Mouse (Mus musculus): Measurements from ENCODE around the gene Nfix. TPM values are rescaled to one million over a fixed set of nuclear protein-coding genes. Genes with fewer than 3 reads are reported as not detected.

The Nfix gene
- total RNA-seq, 2 experiments from 2014 or later = 481 to 528 TPM

DNA sequence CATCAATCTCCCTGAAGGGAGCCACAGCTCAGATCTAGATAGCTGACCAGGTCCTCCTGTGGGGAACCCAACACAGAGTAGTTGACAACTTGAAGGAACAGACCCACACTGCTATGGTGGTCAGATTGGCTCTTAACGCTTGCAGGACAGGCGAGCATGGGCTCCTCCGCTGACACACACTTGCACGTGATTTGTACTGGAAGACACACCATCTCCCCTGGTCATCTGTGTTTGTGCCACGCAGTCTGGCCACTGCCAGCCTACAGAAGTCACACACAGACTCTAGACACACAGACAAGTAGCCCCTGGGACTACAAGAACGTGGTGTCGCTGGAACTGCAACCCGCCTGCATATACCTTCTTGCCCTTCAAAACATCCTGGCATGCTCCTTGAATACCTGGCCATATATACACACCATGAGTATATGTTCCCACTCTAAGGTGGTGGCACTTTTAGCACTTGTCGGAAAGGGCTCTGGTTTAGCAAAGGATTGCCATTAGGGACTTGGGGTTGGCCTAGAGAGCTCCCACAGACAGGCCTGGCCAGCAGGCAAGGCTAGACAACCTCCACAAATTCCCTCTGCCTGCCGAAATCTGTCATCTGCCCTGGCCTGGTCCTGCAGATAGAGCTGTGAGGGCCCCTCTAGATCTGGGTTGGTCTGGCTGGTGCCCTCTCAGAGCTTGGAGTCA is 1.6 kb downstream of the Nfix start:
- DNase-seq (ENCODE audit: low spot score) = no peak

DNA sequence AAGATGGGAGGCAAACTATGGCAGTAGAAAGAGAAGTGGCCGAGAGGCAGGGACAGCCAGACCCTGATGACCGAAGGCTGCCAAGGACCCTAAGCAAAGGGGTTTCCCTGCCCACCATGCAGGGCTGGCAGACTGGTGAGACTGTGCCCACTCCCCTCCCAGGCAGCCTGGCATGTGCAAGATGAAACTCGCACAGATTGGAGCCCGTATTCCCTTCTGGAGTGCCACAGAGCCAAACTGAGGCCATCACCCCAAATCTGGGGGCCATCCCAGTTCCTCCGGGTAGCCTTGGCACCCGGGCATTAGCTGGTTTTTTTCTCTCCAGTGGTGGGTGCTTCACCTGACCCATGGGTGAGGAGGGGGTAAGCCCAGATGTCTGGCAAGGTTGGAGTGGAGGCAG is 2.2 kb downstream of the Nfix start:
- no peak for DNase-seq (ENCODE audit: low spot score)

DNA sequence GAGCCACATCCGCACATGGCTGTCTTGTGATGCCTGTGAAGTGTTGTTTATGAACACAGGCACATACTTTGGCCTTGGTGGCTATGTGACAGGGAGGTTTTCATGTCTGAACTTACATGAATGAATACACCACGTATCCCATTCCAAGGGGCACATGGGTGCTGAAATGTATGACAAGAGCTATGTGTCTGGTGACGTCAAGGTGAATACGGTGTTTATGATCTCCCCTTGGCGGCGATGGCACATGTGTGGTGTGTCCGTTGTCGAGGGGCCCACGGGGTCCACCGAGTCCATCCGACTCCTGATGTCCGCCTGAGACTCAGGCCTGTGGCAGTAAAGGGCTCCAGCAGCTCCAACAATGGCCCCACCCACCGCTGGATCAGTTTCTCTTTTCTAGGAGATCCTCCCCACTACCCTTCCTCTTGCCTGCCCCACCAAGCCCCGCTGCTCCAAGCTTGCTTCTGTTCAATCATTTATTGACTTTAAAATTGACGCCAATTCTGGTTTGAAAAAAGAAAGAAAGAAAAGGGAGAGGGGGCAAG is 2.8 kb downstream of the Nfix start:
- DNase-seq (ENCODE audit: low spot score) = no peak

DNA sequence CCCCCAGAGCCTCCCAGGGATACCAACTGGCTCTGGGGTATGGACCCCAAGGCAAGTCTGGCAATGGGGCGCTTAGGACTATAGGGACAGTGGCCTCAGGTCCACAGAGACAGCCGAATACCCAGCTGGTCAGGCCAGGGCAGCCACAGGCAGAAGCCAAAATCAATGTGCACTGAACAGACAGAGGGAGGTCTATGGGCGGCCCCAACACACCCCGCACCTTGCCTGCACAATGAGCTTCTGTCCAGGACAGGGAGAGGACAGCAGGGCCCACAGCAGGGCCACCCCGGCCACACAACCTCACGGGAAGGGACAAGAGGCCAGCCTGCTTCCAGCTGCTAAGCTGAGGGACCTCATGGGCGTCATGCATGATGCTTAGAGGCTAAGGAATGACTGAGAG is 5.7 kb downstream of the Nfix start:
- peak; percentile 21 for DNase-seq (ENCODE audit: low spot score)

DNA sequence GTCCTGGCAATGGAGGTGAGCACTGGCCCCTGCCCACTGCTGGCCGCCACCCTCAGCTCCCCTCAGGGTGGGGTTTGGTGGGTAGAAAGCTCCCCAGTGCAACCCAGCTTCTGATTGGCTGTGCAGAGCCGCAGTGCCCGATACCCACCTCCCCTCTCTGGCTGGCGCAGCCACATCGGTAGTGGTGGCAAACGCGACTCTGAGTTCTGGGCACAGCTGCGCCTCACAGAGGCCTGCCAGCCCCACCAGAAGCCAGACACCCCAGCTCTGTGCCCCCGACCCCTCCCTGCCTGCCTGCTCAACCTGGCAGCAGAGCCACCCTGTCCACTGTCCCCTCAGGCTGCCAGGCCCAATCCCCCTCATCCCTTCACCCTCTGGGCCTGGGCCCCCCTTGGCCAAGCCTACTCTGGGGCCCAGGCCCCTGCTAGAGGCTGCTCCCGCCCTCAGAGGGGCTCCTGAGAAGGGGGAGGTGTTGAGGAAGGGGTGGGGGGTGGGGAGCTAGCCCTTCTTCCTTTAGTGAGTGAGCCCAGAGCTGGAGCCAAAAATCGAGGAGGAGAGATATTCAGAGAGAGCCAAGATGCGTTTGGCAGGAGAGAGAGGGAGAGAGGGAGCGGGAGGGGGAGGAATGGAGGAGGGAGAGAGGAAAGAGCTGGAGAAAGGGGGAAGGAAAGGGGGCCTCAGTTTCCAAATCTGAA is 6.2 kb downstream of the Nfix start:
- peak; percentile 80 for DNase-seq (ENCODE audit: low spot score)

DNA sequence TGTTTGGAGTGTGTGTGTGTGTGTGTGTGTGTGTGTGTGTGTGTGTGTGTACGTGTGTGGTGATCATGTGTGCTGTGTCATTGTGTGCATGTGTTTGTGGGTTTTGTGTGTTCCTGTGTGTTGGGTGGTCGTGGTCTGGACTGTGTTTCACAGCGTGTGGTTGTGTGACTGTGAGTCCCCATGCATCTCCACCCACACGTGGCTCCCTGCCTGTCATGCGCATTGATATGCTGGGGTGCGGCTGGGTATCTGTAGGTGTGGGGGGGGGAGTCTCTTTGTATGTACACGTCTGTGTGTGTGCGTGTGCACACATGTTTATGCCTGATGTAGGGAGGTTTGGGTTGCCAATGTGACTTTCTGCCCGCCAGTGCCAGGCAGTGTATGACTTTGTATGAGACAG is 7.0 kb downstream of the Nfix start:
- DNase-seq (ENCODE audit: low spot score) = no peak

DNA sequence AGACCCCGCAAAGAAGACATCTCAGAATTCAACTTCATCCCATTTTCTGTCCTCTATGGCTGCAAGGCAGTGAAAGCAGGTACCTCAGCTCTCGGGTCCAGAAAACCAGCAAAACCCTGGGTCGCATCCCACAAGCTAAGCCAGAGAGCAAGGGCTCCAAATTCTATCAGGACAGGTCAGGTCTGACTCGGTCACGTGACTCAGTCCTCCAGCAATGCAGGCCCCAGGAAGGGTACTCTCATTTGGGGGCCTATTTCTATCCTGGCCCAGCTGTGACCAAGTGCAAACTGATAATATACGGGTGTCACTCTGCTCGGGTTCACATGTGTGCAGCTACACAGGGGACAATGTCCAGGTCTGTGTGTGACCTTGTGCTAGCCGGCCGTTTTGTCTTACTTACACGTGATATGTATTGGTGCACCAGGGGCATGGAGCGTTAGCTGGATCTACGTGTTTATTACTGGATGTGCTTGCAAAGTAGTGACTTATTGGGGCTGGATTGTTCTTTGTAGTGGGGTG is 7.7 kb downstream of the Nfix start:
- DNase-seq (ENCODE audit: low spot score) = no peak

DNA sequence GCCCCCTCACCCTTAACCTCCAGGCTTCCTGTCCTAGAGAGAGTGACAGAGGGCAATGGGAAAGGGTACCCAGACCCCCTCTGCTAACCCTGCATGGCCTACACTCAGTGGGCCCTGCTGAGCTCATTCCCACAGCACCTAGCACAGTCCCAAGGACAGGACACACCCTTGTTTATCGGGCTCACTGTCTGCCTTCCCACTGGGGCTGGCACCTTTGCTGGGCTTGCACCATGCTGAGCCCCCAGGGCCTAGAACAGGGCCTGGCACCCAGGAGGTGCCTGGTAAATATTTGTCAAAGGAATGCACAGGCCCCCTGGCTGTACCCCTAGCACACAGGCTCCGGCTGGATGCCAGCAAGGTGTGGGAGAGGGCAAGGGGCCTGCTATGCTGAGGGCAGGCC is 9.6 kb downstream of the Nfix start:
- no peak for DNase-seq (ENCODE audit: low spot score)

DNA sequence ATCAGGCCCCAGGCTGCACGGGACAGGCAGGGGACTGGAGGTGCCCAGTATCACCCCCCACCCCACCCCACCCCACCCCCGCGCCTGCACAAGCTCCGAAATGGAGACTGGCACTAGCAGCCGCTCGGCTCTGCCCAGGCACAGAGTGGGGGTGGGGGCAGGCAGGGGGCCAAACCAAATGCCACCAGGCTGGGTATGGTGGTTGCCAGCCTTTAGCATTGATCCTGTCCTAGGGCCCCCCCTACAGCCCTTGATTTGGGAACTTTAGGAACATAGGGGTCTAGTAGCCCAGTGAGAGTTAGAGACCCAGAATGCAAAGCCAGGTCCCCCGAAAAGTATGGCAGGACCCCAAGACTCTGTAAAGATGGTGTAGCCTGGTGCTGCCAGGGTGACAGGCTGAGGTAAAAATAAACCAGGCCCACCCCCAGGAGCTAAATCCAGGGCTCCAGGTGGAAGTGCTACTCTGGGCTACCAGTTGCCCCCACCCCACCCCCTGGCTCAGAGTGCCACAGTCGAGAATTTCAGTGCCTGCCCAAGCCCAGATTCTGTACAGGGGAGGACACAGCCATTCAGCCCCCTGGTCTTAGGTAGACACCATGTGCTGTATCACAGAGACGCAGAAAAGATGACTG is 10.2 kb downstream of the Nfix start:
- DNase-seq (ENCODE audit: low spot score) = peak; percentile 79

DNA sequence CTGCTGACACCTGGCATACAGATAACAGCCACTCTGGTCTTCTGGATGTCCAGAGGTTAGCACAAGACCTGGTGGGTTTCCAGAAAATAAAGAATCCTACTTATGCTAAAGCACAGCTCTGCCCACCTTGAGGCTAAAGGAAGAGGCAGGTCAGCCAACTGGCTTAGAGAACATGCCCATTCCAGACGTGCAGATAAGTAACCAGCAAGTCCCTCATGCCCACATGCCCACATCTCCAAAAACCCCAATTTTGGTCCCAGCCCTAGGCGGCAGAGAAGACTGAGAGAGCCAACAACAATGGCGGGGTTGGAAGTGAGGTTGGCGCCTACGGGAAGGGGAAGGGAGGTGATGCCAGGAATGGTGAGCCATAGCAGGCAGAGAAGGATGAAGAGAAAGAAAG is 10.8 kb downstream of the Nfix start:
- no peak for DNase-seq (ENCODE audit: low spot score)

DNA sequence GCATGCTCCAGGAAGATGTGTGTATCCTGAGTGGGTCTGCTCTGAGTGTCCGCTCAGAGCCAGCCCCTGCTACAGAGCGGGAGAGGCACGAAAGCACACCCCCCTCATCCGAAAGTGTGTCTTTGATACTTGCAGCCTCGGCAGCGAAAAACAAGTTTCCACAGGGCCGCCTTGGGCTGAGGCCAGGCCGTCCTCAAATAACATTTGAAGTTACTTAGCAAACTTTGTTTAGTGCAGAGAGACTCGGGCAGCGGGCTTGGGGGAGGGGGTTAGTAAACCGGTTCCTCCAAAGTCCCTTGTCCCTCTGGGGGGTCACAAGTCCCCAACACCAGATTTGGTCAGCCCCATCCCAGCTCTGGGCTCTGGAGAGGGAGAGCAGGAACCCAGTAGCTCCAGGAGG is 11.2 kb downstream of the Nfix start:
- DNase-seq (ENCODE audit: low spot score) = peak; percentile 83

DNA sequence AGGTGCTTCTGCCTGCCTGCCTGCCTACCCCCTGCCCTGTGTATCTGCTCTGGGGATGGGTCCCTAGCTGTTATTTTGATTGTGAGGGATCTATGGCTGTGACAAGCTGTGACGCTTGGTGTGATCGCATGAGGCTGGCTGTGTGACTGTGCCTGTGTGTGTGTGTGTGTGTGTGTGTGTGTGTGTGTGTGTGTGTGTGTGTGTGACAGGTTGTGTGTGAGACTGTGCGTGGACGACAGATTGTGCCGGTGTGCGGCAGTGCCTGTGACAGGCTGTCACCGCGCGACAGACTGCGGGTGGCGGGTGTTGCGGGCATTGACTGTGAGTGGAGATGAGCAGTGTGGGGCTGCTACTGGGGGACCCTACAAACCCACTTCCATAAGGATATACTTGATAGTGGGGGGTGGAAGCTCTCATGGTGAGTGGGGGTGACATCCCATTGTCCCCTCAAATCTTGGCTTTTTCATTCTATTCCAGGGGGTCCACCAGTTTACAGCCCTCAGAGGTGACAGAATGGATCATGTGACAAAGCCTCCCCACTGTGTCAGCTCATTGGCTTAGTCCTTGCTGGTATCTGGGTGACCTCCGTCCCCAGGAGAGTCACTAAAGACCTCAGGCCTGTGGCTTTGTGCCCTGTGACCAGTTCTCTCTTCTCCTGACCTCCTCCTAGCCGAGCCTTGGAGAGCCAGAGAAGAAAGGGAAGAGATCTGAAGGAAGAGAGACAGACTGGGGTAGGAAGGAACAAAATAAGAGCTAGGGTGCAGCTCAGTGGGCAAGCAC is 12.4 kb downstream of the Nfix start:
- DNase-seq (ENCODE audit: low spot score) = no peak

DNA sequence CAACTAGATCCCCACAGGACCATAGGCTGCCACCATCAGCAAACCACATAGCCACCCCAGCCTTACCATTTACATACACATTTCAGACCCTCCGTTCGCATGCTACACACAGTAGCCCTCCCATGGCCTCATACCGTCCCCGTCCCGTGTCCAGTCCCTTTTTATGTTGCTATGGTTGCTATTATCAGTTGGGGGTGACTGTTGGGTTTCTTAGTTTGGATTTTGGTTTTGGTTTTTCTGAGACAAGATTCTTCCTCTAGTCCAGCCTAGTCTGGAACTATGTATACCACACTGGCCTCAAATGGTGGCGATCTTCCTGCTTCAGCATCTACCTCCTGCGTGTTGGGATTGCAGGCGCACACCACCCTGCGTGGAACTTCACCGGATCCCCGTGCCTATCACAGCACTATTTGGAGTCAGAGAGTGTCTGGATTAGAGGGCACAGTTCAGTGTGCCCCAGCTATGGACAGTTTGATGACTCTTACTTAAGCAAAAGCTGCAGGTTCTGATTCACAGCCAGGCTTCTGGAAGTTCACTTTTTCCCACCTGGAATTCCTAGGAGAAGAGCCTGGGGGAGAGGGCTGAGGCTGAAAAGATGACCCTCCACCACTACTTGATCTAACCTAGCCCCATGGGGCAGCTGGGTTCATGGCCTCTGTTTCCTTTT is 13.2 kb downstream of the Nfix start:
- no peak for DNase-seq (ENCODE audit: low spot score)

DNA sequence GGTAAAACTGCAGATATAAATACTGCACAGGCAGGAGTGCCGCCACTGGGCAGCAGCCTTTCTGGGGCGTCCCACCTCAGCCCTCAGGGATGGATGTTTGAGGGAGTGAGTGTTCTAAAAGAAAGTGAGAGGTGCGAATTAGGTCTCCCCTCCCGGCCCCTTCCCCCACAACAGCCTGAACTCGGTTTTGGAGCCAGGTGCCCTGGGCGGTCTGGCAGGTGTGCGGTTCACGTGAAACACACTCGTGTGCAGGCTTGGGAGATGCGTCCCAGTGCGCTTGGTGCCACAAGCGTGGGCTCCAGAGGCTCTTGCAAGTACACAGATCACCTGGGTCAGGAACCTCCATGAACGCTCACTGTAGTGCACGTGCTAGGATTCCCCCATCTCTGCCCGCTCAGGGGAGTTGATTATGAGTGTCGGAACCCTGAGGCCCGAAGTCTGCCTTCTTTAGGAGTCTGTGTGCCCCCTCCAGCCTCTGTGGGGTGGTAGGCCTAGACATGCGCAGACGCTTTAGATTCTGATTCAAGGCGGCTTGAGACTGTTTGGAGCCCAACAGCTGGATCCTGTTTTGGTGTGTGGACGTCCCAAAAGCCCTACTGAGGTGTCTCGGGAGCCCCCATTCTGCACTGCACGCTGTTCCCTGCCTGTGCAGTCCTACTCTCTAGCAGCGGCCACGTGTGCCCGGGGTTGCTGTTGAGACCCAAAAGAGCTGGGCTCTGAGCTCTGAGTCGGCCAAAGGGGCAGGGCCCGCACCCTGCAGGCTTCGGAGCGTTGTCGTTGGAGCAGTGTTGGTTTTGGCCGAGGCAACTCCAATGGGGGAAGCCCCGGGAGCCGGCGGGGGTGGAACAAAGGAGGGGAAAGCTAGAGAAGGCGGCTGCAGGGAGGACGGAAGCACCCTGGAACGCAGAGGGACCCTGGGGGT is 14.1 kb downstream of the Nfix start:
- DNase-seq (ENCODE audit: low spot score) = no peak

DNA sequence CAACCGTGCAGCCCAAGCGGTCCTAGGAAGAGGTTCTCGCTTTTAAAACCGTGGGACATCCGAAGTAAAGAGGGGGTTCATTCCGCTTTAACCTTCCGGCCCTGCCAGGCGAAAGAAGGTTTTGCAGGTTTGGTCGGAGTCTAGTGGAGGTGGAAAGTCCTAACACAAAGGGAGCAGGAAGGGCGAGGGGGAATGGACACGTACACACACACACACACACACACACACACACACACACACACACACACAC is 14.7 kb downstream of the Nfix start:
- no peak for DNase-seq (ENCODE audit: low spot score)

DNA sequence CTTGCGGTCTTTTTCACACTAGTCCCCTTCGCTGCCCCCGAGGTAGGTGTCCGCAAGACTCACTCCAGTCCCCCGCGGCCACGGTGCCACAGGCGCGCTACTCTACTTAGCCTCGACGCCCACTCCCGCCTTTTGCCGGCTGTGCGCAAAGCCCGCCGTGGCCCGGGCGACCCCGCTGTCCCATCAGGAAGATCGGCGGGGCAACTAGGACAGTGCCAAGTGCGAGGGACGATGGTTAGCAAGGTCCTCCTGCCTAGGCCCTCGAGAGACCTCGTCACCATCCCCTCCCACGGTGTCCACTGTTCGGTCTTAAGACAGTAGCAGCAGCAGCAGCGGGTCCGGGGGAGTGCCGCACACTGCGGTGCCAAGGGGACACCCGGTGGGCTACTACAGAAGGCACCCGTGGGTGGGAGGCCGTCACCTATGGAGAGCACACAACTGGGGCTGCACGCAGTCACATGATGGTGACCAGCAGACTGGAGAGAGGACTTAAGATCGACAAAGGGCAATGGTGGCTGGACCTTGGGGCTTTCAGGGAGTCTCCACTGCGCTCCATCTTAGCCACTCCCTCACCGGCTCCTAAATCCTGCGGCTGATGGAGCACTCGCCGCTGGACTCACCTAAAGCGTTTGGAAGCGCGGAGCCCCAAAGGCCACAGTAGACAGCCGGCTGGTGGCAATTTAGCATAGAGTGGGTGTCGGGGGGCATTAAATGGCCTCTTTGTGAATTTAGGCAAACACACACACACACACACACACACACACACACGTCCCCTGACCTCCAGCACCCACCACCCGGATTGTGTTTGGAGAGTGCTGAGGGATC is 15.3 kb downstream of the Nfix start:
- no peak for DNase-seq (ENCODE audit: low spot score)

DNA sequence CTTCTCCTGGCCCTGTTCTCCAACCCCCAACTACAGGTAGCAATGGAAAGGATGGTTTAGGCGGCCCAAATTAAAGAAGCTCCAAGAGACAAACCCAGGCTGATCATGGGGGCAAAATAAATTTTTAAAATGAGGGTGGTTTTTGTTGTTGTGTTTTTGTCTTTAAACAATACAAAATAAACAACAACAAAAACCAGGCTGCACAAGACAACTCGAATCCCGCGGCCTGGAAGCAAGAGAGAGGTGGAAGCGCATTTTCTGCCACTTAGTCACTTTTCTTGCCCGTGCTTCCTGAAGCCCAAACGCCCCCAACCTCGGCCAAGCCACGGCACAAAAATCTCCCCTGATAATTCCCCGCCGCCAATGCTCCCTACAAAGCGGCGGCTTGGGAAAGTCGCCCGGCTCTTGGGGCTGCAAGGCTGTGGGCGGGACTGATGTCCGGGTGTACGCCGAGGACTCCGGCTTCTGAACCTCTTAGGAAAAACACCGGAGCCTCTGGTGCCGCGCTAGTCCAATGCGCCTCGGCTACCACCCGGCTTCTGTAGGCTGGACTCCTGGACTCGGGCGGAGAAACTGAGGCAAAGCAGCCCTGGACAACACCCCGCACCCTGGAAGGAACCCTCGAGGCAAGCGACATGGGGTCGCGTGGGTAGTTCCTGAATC is 16.1 kb downstream of the Nfix start:
- no peak for DNase-seq (ENCODE audit: low spot score)

DNA sequence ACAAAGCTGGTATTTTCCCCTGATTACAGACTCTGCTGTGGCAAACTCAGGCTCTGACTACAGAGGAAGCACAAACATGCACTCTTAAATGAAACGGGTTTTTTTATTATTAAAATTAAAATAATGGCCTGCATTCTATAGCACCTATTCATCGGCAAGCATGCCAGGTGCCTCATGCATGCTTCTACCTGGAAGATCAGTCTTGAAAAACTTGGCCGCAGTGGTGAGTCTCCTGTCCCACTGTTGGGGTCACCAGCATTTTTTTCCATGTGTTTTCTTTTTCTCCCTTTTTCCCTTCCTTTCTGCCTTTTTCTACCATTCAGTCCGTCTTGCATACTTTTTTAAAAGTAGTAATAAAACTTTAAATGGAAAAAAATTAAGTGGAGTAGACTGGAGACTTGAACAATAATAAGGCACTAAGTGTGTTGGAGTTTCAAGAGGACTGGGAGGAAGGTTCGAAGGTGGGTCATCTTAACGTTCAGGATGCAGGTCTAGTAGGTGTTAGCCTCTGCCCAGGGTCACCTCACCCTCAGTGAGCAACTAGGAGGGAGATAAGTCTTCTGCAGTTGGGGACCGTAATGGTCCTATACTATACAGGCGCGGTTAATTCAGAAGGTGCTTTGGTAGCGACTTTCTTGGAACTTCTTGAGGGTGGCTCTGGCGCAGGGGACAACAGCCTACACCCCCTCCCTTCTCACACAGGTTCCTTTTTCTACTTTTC is 16.8 kb downstream of the Nfix start:
- no peak for DNase-seq (ENCODE audit: low spot score)
